Mouse (Mus musculus) lung, embryonic 14.5 days (tissue): ENCODE data around the gene Pik3cg. TPM values are rescaled to one million over a fixed set of nuclear protein-coding genes. Genes with fewer than 3 reads are reported as not detected.

Experiments used
- ATAC-seq: fragments of 200-750 bp; cut with Nextera tagmentation; 2 replicates; pipeline ENCODE4 v1.8.0; 2017; ENCODE audit warnings: mild to moderate bottlenecking, moderate TSS enrichment, moderate library complexity; ENCODE audit not compliant: insufficient read depth
- DNase-seq: peaks from one replicate; pipeline ENCODE4 v3.0.0-alpha.2; 2015
- H3K27ac ChIP-seq: fragments of 300-500 bp; sonication (generic); 2 replicates; pipeline ENCODE4 v1.5.1; 2014; ENCODE audit warnings: low read depth, mild to moderate bottlenecking, moderate library complexity
- H3K27me3 ChIP-seq: fragments of 300-500 bp; sonication (generic); 2 replicates; pipeline ENCODE4 v1.6.1; 2014; ENCODE audit warnings: low read length, control low read depth; ENCODE audit not compliant: insufficient read depth
- H3K36me3 ChIP-seq: fragments of 300-500 bp; sonication (generic); 2 replicates; pipeline ENCODE4 v1.6.1; 2014; ENCODE audit warnings: control low read depth; ENCODE audit not compliant: insufficient read depth
- H3K4me1 ChIP-seq: fragments of 300-500 bp; sonication (generic); 2 replicates; pipeline ENCODE4 v1.6.1; 2014; ENCODE audit warnings: antibody characterized with exemption, control low read depth; ENCODE audit not compliant: insufficient read depth
- H3K4me2 ChIP-seq: fragments of 300-500 bp; sonication (generic); 2 replicates; pipeline ENCODE4 v1.6.1; 2014; ENCODE audit warnings: mild to moderate bottlenecking
- H3K4me3 ChIP-seq: fragments of 300-500 bp; sonication (generic); 2 replicates; pipeline ENCODE4 v1.5.1; 2014; ENCODE audit warnings: low read depth, low read length
- H3K9ac ChIP-seq: fragments of 300-500 bp; sonication (generic); 2 replicates; pipeline ENCODE4 v1.6.1; 2014
- H3K9me3 ChIP-seq: fragments of 300-500 bp; sonication (generic); 2 replicates; pipeline ENCODE4 v1.6.1; 2016; ENCODE audit warnings: low read depth, low read length, control low read depth
- CTCF ChIP-seq: IDR thresholded peaks from 2 replicates; pipeline ENCODE4 v1.5.1; 2016; ENCODE audit warnings: antibody characterized with exemption, low read depth
- WGBS: fragments of 180-500 bp; shearing (Covaris S2); extraction: QIAGEN DNeasy Blood & Tissue Kit; methylation state at CpG from one replicate; pipeline ENCODE4 v1.1.7; 2014; 5-methylcytosine and 5-hydroxymethylcytosine counted together
- polyA plus RNA-seq: library from polyadenylated mRNA; unstranded; fragments of >200 nt; fragmentation: Nextera tagmentation; extraction: Ambion mirVana; gene quantifications from 2 replicates; pipeline ENCODE4 v1.2.1, GENCODE M21; 2014

Pik3cg gene
- polyA plus RNA-seq, 1 experiment from 2014 or later: 4.8 TPM

DNA sequence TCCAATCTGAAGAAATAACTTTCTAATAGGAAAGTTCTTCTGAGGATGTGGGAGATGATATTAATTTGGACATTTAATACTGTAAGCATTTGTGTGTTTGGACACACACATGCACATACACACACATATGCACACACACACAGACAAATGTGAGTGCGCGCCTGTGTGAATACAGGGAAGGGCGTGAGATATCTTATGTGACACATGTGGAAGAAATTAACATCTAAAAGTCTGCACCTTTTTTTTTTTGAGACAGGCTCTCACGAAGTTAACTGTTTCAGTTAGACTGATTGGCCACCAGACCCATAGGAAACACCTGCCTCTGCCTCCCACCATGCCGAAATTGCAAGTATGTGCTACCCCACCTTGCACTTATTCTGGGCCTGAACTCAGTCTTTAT lies 64.7 kb downstream of the Pik3cg start:
- Histone ChIP-seq H3K36me3 (no peaks in the 10 kb centered on the region), H3K27ac (no peak overlapping the region; the same call in 1 of the 2 replicates), H3K4me1 (no peaks in the 10 kb centered on the region), H3K9ac (no peak overlapping the region), H3K9me3 (no peaks in the 10 kb centered on the region), H3K4me3 (no peak overlapping the region), H3K4me2 (no peak overlapping the region), H3K27me3 (no peaks in the 10 kb centered on the region)
- 83% methylated on average over 5 of the region's 5 CpGs for WGBS
- no peak for TF ChIP-seq CTCF
- ATAC-seq (no peak), DNase-seq (no peak)

DNA sequence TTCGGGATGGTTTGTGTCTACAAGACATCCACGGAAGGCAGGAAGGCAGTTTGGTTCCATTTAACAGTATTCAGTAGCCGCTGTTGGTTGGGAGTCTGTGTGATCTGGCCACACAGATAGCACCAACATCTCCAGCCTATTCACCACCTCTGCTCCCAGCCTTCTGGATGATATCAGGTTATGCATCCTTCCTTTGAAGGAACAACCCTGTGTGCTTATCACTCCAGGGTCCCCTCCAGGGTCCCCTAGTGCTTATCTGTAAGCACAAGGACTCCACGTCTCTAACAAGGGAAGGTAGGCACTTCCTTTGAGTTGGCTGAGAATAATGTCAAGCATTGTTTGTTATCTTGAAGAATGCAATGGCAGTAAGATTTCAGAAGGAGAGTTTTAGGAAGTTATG lies 65.3 kb downstream of the Pik3cg start:
- H3K27me3 ChIP-seq: no peaks in the 10 kb centered on the region
- no peaks in the 10 kb centered on the region for H3K36me3 ChIP-seq
- peak; percentile 43; the same call in 1 of the 2 replicates for ATAC-seq
- no peak for DNase-seq
- H3K9me3 ChIP-seq: no peaks in the 10 kb centered on the region
- no peak overlapping the region for H3K4me3 ChIP-seq
- no peak overlapping the region for H3K9ac ChIP-seq
- H3K4me1 ChIP-seq: no peaks in the 10 kb centered on the region
- H3K27ac ChIP-seq: no peak overlapping the region
- TF ChIP-seq CTCF: no peak
- 51% methylated on average over 4 of the region's 4 CpGs for WGBS
- H3K4me2 ChIP-seq: no peak overlapping the region; the same call in 1 of the 2 replicates

DNA sequence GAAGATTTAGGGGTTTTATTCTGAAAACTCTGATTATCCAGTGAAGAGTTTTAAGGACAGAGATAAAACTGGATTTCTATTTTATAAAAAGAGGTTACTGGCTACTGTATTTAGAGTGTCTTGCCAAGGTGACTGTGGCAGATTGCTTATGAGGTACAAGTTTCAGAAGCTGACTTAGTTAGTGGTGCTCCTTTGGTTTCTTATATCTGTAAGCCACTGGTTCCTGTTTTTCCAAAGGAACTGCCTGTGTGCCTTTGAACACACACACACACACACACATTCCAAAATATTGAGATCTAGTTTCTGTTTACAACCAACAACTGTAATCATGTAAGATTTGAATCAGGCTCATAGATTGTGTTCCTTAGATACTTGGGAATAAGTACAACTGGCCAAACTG lies 66.7 kb downstream of the Pik3cg start:
- no peaks in the 10 kb centered on the region for H3K9me3 ChIP-seq
- no peaks in the 10 kb centered on the region for H3K27me3 ChIP-seq
- DNase-seq: no peak
- H3K4me2 ChIP-seq: no peak overlapping the region
- H3K36me3 ChIP-seq: no peaks in the 10 kb centered on the region
- no peaks in the 10 kb centered on the region for H3K4me1 ChIP-seq
- no peak overlapping the region for H3K4me3 ChIP-seq
- H3K9ac ChIP-seq: no peak overlapping the region
- TF ChIP-seq CTCF: no peak
- no peak overlapping the region for H3K27ac ChIP-seq
- no peak for ATAC-seq

DNA sequence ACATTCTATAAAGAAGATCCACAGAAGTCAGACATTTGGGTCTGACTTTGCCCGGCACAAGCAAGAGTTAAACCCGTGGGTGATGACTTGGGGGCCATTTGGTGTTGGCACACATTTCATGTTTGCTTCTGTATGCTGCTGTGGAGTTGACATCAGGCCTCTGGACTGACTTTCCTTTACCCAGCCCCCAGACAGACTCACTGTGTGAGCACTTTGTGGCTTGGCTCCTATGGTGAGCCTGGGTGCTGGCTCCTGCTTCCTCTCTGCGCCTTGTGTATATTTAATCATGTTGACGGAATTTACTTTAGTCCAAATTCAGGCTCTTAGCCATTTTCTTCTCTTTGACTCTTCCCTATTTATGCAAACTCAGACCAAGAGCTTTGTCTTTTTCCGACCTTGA lies 69.6 kb downstream of the Pik3cg start:
- Histone ChIP-seq H3K36me3 (no peaks in the 10 kb centered on the region), H3K4me1 (no peaks in the 10 kb centered on the region), H3K27me3 (no peaks in the 10 kb centered on the region), H3K27ac (no peak overlapping the region), H3K9me3 (no peaks in the 10 kb centered on the region), H3K4me3 (no peak overlapping the region), H3K4me2 (no peak overlapping the region), H3K9ac (no peak overlapping the region)
- peak; percentile 51 for DNase-seq
- TF ChIP-seq CTCF: no peak
- WGBS: 47% methylated on average over 5 of the region's 5 CpGs
- peak; percentile 72; the same call in 1 of the 2 replicates for ATAC-seq

- no peaks in the 10 kb centered on the region for H3K4me1 ChIP-seq
- ATAC-seq (peak; percentile 61; the same call in 1 of the 2 replicates), DNase-seq (peak; percentile 15)
- no peaks in the 10 kb centered on the region for H3K36me3 ChIP-seq
- H3K4me3 ChIP-seq: no peak overlapping the region
- no peak for TF ChIP-seq CTCF
- no peak overlapping the region for H3K4me2 ChIP-seq
- no peak overlapping the region for H3K9ac ChIP-seq
- WGBS: 57% methylated on average over 9 of the region's 9 CpGs
- no peaks in the 10 kb centered on the region for H3K9me3 ChIP-seq
- H3K27ac ChIP-seq: no peak overlapping the region
- no peaks in the 10 kb centered on the region for H3K27me3 ChIP-seq
Observed at GRCm38 (mm10) chr12:32138362-32138761, 70.1 kb downstream of the Pik3cg start.

DNA sequence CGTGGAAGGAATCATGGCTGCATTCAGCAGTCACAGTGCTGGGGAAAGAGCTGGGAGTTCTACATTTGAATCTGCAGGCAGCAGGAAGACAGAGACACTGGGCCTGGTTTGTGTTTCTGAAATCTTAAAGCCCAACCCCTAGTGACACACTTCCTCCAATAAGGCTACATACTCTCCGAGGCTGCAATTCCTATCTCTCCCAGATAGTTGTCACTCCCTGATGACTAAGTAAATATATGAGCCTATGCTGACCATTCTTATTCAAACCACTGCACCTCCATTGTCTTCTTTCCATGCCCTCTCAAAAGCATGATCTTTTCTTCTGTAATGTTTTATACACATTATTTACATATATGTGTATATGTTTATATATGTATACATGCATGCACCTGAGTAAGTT lies 70.9 kb downstream of the Pik3cg start:
- Histone ChIP-seq H3K27me3 (no peaks in the 10 kb centered on the region), H3K27ac (no peak overlapping the region), H3K9ac (no peak overlapping the region), H3K4me1 (no peaks in the 10 kb centered on the region), H3K9me3 (no peaks in the 10 kb centered on the region), H3K36me3 (no peaks in the 10 kb centered on the region), H3K4me2 (no peak overlapping the region), H3K4me3 (no peak overlapping the region)
- DNase-seq (no peak), ATAC-seq (no peak)
- TF ChIP-seq CTCF: no peak
- 62% methylated on average over 2 of the region's 2 CpGs for WGBS

DNA sequence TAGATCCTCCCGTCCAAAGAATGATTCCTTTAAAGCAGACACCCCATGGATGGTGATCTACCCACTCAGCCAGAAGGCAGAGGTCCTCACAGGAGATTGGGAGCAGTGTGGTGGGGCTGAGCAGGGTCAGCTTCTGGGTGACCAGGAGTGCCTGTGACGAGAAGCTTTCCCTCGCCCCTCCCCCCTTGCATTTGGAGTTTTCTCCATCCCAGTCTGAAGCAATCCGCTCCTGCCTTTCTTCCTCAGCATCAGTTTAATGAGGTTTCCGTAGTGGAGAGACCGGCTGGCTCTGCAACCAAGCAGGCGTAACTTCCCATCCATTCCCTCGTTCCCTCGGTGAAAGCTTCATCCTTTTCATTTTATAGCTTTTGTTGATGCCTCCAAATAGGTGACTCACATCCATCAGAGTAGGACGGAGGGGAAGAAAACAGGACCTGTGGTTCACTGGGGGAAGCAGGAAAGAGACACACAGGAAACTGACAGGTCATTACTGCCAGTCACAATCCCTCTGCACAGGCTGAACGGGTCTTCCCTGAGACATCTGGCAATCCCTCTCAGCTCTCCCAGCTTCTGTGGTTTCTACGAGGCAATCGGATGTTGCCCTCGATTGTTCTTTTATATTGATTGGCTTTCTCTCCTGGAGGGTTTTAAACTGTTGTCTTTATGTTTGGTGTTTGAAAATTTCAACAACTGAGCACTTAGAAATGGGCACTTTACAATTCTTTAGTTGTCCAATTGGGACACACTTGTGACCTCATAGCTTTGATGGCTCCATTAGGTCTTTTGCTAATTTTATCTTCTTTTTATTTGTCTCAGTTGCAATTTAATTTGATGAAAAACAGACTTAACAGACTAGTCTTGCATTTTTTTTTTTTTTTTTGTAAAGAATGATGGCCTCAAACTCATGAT lies 80.6 kb downstream of the Pik3cg start:
- no peak overlapping the region for H3K9ac ChIP-seq
- 38% methylated on average over 14 of the region's 14 CpGs for WGBS
- no peak overlapping the region for H3K4me2 ChIP-seq
- H3K27ac ChIP-seq: no peak overlapping the region
- no peak for TF ChIP-seq CTCF
- no peaks in the 10 kb centered on the region for H3K4me1 ChIP-seq
- no peaks in the 10 kb centered on the region for H3K36me3 ChIP-seq
- no peak for DNase-seq
- ATAC-seq: no peak
- H3K4me3 ChIP-seq: no peak overlapping the region
- H3K9me3 ChIP-seq: no peaks in the 10 kb centered on the region
- no peaks in the 10 kb centered on the region for H3K27me3 ChIP-seq
